Mouse (Mus musculus): ENCODE data around the gene Syngr1. TPM values are rescaled to one million over a fixed set of nuclear protein-coding genes. Genes with fewer than 3 reads are reported as not detected.

Gene Syngr1
- polyA plus RNA-seq (2016; fragmentation: Nextera tagmentation; extraction: Ambion mirVana), result 5.9 and 7.0 TPM in 2 replicates

GRCm38 (mm10) chr15:80091121-80091955, at the start of gene Syngr1, which contains the start of gene Rpl3:
Gene Syngr1 (plus strand): TSS chr15:80091334.
Gene Rpl3 (minus strand): TSS chr15:80091868.
- Histone ChIP-seq H3K4me1 (peaks cover 25% of the 10 kb centered on the region), H3K27ac (replicated peaks) (peak within 1 kb of the TSS; percentile 75), H3K36me3 (replicated peaks) (no peaks in the 10 kb centered on the region), H3K27me3 (replicated peaks; ENCODE audit: low read depth, poor library complexity, severe bottlenecking) (peaks cover 65% of the 10 kb centered on the region), H3K9me3 (no peaks in the 10 kb centered on the region), H3K4me3 (peak within 1 kb of the TSS; percentile 76)
- peak; percentile 82 for DNase-seq (ENCODE audit: low spot score)
- 1% methylated on average over 86 of the region's 86 CpGs for WGBS

- whole genome bisulfite sequencing, result 74% methylated on average over 4 of the region's 4 CpGs
- H3K4me1 ChIP-seq, result no peaks in the 10 kb centered on the region
- no peaks in the 10 kb centered on the region for H3K27me3 ChIP-seq (replicated peaks; ENCODE audit: low read depth, poor library complexity, severe bottlenecking)
- H3K9me3 ChIP-seq, result peaks cover 5% of the 10 kb centered on the region; the same call in 1 of the 2 replicates
- DNase-seq (ENCODE audit: low spot score), result no peak
- no peak overlapping the region for H3K27ac ChIP-seq (replicated peaks)
- no peaks in the 10 kb centered on the region for H3K36me3 ChIP-seq (replicated peaks)
- no peak overlapping the region for H3K4me3 ChIP-seq
Measured at GRCm38 (mm10) chr15:80042152-80042551, 49.0 kb upstream of the Syngr1 start.

GRCm38 (mm10) chr15:80044249-80044648, 46.9 kb upstream of the Syngr1 start:
- Histone ChIP-seq H3K27ac (replicated peaks) (no peak overlapping the region), H3K27me3 (replicated peaks; ENCODE audit: low read depth, poor library complexity, severe bottlenecking) (no peaks in the 10 kb centered on the region), H3K4me1 (peaks cover 5% of the 10 kb centered on the region; the same call in 1 of the 2 replicates), H3K36me3 (replicated peaks) (no peaks in the 10 kb centered on the region), H3K4me3 (no peak overlapping the region), H3K9me3 (peaks cover 5% of the 10 kb centered on the region; the same call in 1 of the 2 replicates)
- WGBS, result 90% methylated on average over 10 of the region's 10 CpGs
- DNase-seq (ENCODE audit: low spot score), result no peak

- DNase-seq (ENCODE audit: low spot score), result no peak
- Histone ChIP-seq H3K36me3 (replicated peaks) (no peaks in the 10 kb centered on the region), H3K27ac (replicated peaks) (no peak overlapping the region), H3K9me3 (peaks cover 5% of the 10 kb centered on the region; the same call in 1 of the 2 replicates), H3K27me3 (replicated peaks; ENCODE audit: low read depth, poor library complexity, severe bottlenecking) (no peaks in the 10 kb centered on the region), H3K4me3 (no peak overlapping the region), H3K4me1 (peaks cover 7% of the 10 kb centered on the region; the same call in 1 of the 2 replicates)
- WGBS, result 97% methylated on average over 2 of the region's 2 CpGs
Measured at GRCm38 (mm10) chr15:80045749-80046148, 45.4 kb upstream of the Syngr1 start.

GRCm38 (mm10) chr15:80047242-80047641, 43.9 kb upstream of the Syngr1 start:
- no peaks in the 10 kb centered on the region for H3K27me3 ChIP-seq (replicated peaks; ENCODE audit: low read depth, poor library complexity, severe bottlenecking)
- H3K4me3 ChIP-seq, result no peak overlapping the region
- WGBS, result 83% methylated on average over 2 of the region's 2 CpGs
- H3K36me3 ChIP-seq (replicated peaks), result no peaks in the 10 kb centered on the region
- DNase-seq (ENCODE audit: low spot score), result no peak
- H3K4me1 ChIP-seq, result peaks cover 19% of the 10 kb centered on the region
- peaks cover 5% of the 10 kb centered on the region; the same call in 1 of the 2 replicates for H3K9me3 ChIP-seq
- H3K27ac ChIP-seq (replicated peaks), result no peak overlapping the region

GRCm38 (mm10) chr15:80047973-80048372, 43.2 kb upstream of the Syngr1 start:
- no peak overlapping the region for H3K27ac ChIP-seq (replicated peaks)
- H3K4me3 ChIP-seq, result no peak overlapping the region
- H3K4me1 ChIP-seq, result peaks cover 19% of the 10 kb centered on the region
- WGBS, result 57% methylated on average over 5 of the region's 5 CpGs
- no peaks in the 10 kb centered on the region for H3K36me3 ChIP-seq (replicated peaks)
- no peaks in the 10 kb centered on the region for H3K27me3 ChIP-seq (replicated peaks; ENCODE audit: low read depth, poor library complexity, severe bottlenecking)
- DNase-seq (ENCODE audit: low spot score), result no peak
- peaks cover 5% of the 10 kb centered on the region; the same call in 1 of the 2 replicates for H3K9me3 ChIP-seq

- DNase-seq (ENCODE audit: low spot score), result no peak
- H3K4me3 ChIP-seq, result no peak overlapping the region
- H3K36me3 ChIP-seq (replicated peaks), result no peaks in the 10 kb centered on the region
- WGBS, result 59% methylated on average over 4 of the region's 4 CpGs
- H3K27me3 ChIP-seq (replicated peaks; ENCODE audit: low read depth, poor library complexity, severe bottlenecking), result no peaks in the 10 kb centered on the region
- no peak overlapping the region for H3K27ac ChIP-seq (replicated peaks)
- peaks cover 5% of the 10 kb centered on the region; the same call in 1 of the 2 replicates for H3K9me3 ChIP-seq
- H3K4me1 ChIP-seq, result peaks cover 26% of the 10 kb centered on the region
Measured at GRCm38 (mm10) chr15:80050093-80050492, 41.0 kb upstream of the Syngr1 start.

GRCm38 (mm10) chr15:80051092-80051761, 39.9 kb upstream of the Syngr1 start:
- no peak overlapping the region for H3K4me3 ChIP-seq
- H3K4me1 ChIP-seq, result peaks cover 32% of the 10 kb centered on the region
- H3K27me3 ChIP-seq (replicated peaks; ENCODE audit: low read depth, poor library complexity, severe bottlenecking), result no peaks in the 10 kb centered on the region
- no peak for DNase-seq (ENCODE audit: low spot score)
- H3K9me3 ChIP-seq, result no peaks in the 10 kb centered on the region
- no peaks in the 10 kb centered on the region for H3K36me3 ChIP-seq (replicated peaks)
- 83% methylated on average over 19 of the region's 19 CpGs for WGBS
- H3K27ac ChIP-seq (replicated peaks), result peak overlapping the region; percentile 36

GRCm38 (mm10) chr15:80051782-80052181, 39.4 kb upstream of the Syngr1 start:
- no peak for DNase-seq (ENCODE audit: low spot score)
- Histone ChIP-seq H3K9me3 (no peaks in the 10 kb centered on the region), H3K27me3 (replicated peaks; ENCODE audit: low read depth, poor library complexity, severe bottlenecking) (no peaks in the 10 kb centered on the region), H3K4me1 (peaks cover 37% of the 10 kb centered on the region), H3K36me3 (replicated peaks) (no peaks in the 10 kb centered on the region), H3K27ac (replicated peaks) (0 out of 2 replicates have a peak overlapping the region, but pooled peaks have one; percentile 36), H3K4me3 (no peak overlapping the region)
- WGBS, result 85% methylated on average over 9 of the region's 9 CpGs

- no peak overlapping the region for H3K4me3 ChIP-seq
- H3K27ac ChIP-seq (replicated peaks), result peak overlapping the region; percentile 10; the same call in 1 of the 2 replicates
- peaks cover 35% of the 10 kb centered on the region for H3K4me1 ChIP-seq
- no peaks in the 10 kb centered on the region for H3K27me3 ChIP-seq (replicated peaks; ENCODE audit: low read depth, poor library complexity, severe bottlenecking)
- H3K9me3 ChIP-seq, result no peaks in the 10 kb centered on the region
- H3K36me3 ChIP-seq (replicated peaks), result no peaks in the 10 kb centered on the region
- WGBS, result 74% methylated on average over 8 of the region's 8 CpGs
- no peak for DNase-seq (ENCODE audit: low spot score)
Measured at GRCm38 (mm10) chr15:80053381-80054033, 37.6 kb upstream of the Syngr1 start.

- Histone ChIP-seq H3K27ac (replicated peaks) (peak overlapping the region; percentile 2; the same call in 1 of the 2 replicates), H3K27me3 (replicated peaks; ENCODE audit: low read depth, poor library complexity, severe bottlenecking) (no peaks in the 10 kb centered on the region), H3K4me1 (peaks cover 35% of the 10 kb centered on the region), H3K36me3 (replicated peaks) (no peaks in the 10 kb centered on the region), H3K4me3 (no peak overlapping the region), H3K9me3 (no peaks in the 10 kb centered on the region)
- no peak for DNase-seq (ENCODE audit: low spot score)
- 86% methylated on average over 7 of the region's 7 CpGs for WGBS
Measured at GRCm38 (mm10) chr15:80054034-80054710, 37.0 kb upstream of the Syngr1 start.

- Histone ChIP-seq H3K27ac (replicated peaks) (no peak overlapping the region), H3K4me3 (no peak overlapping the region), H3K4me1 (peaks cover 40% of the 10 kb centered on the region), H3K27me3 (replicated peaks; ENCODE audit: low read depth, poor library complexity, severe bottlenecking) (no peaks in the 10 kb centered on the region), H3K9me3 (no peaks in the 10 kb centered on the region), H3K36me3 (replicated peaks) (no peaks in the 10 kb centered on the region)
- 85% methylated on average over 7 of the region's 7 CpGs for WGBS
- DNase-seq (ENCODE audit: low spot score), result no peak
Measured at GRCm38 (mm10) chr15:80058151-80058550, 33.0 kb upstream of the Syngr1 start.

All from embryonic facial prominence, embryonic 10.5 days (tissue).